Mouse (Mus musculus) thymus, postnatal 10 days (tissue): Measurements from ENCODE around the gene Ncaph2.

Source experiments
- DNase-seq, 2 experiments: peaks; one replicate each; pipeline ENCODE4 v3.0.0; 2021; ENCODE audit warnings: low spot score in 2 of 2

Gene Ncaph2

DNA sequence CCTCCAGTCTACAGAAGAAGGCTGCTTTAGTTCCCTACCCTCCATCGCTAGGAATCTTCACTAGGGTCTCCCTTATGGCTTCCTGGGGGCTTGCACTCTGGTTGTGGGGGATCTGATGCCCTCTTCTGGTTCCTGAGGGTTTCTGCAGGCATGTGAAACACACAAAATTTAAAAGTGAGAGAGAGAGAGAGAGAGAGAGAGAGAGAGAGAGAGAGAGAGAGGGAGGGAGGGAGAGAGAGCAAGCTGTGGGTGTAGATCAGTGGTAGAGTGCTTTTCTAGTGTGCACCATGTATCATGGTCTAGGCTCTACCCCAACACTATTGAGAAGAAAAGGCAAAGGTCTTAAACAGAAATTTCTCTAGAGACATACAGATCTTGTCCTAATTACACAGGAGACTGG lies 13.8 kb upstream of the Ncaph2 start:
- no peak for DNase-seq

- no peak for DNase-seq
Measured at GRCm38 (mm10) chr15:89343325-89343724, 12.2 kb upstream of the Ncaph2 start.

GRCm38 (mm10) chr15:89350447-89350846 lies 5.1 kb upstream of the Ncaph2 start:
- DNase-seq = no peak

GRCm38 (mm10) chr15:89351302-89351701 lies 4.2 kb upstream of the Ncaph2 start:
- no peak for DNase-seq

- no peak for DNase-seq
Measured at GRCm38 (mm10) chr15:89352054-89352453, 3.5 kb upstream of the Ncaph2 start.

GRCm38 (mm10) chr15:89352795-89353194 lies 2.7 kb upstream of the Ncaph2 start:
- no peak for DNase-seq

- no peak for DNase-seq
Measured at GRCm38 (mm10) chr15:89353837-89354236, 1.7 kb upstream of the Ncaph2 start.

DNA sequence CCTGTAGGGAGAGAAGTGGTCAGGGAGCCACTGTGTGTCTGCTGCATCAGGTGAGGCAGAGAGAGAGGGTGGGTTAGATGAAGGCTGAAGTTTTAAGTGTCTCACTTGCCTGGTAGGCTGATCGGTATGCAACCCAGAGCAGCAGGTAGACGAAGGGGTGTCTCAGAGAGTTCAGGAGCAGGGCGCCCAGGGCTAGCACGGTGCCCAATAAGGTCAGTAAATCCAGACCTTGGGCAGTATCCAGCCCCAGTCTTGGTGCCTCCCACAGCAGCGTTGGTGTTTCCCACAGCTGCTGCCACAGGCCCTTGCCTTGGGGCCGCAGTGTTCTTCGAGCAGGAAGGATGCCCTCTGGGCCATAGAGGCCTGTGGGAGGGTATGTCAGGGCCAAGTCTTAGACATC lies 1.1 kb upstream of the Ncaph2 start:
- no peak for DNase-seq

DNA sequence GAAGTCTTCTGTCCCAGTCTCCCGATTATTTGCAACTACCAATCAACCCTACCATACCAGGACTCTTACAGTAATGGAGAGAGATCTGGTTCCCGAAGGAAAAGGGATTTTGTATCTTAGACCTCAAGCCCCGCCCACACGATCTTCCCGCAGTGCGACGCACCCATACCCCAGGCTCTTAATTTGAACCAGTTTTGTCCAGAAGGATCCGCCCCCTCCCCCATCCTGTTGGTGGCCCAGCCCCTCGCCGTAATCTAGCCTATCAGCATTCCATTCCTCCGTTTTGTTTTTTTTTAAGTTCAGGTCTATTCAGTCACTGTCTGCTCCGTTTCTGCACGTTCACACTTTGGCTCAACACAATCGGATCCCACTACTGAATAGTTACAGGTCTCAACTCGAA lies 853 bp downstream of the Ncaph2 start:
- peak; percentile 73 to 78 for DNase-seq

- no peak for DNase-seq
Measured at GRCm38 (mm10) chr15:89358784-89359183, 3.3 kb downstream of the Ncaph2 start.

GRCm38 (mm10) chr15:89363051-89363450 lies 7.5 kb downstream of the Ncaph2 start:
- DNase-seq = no peak

DNA sequence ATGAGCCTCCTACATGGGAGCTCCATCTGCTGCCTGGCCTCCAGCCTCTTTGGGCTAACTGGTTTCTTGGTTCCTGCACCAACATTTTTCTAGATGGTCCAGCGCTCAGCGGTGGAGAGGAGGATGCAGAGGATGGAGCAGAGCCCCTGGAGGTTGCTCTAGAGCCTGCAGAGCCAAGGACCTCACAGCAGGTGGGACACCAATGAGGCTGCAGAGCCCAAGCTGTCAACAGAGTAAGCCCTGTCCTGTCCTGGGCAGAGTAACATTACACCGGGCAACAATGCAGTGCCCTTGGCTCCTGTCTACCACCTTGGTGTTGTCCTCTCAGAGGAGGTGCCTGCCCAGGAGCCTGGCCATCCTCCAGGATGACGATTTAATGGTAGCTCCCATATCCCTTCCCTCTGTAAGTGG lies 9.6 kb downstream of the Ncaph2 start:
- no peak for DNase-seq

GRCm38 (mm10) chr15:89372068-89372467 lies 16.5 kb downstream of the Ncaph2 start:
- DNase-seq = no peak

GRCm38 (mm10) chr15:89372536-89372935 lies 17.0 kb downstream of the Ncaph2 start:
- no peak for DNase-seq

DNA sequence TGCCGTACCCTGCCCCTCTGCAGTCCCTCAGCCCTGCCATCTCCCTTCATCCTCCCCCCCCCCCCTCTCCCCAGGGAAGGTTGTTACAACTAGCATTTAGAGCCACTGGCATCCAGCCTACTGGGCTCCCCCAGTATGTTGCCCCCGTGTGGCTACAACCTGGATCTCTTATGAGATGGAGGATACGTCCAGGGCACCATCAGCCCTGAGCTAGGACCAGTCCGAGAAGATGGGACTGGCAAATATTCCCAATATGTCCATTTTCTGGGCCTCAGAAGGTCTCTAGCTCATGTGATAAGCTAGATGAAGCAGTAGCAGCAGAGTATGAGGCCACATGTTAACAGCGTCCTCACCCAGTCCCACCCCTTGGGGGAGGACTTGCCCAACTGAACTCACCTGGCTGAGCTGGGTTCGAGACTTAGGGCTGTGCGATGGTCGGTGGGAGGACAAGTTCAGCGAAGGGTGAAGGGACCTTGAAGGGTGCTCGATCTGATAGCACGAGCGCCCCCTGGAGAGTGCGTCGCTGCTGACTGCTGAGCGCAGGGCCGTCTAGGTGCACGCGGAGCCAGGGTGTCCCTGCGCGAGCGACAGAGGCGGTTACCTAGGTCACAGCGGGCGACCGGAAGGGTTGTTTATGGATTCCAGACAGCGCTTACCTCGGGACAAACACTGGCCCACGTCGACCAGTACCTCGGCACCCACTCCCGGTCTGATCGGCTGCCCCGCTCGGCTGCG lies 17.7 kb downstream of the Ncaph2 start:
- peak; percentile 83 to 93 for DNase-seq

DNA sequence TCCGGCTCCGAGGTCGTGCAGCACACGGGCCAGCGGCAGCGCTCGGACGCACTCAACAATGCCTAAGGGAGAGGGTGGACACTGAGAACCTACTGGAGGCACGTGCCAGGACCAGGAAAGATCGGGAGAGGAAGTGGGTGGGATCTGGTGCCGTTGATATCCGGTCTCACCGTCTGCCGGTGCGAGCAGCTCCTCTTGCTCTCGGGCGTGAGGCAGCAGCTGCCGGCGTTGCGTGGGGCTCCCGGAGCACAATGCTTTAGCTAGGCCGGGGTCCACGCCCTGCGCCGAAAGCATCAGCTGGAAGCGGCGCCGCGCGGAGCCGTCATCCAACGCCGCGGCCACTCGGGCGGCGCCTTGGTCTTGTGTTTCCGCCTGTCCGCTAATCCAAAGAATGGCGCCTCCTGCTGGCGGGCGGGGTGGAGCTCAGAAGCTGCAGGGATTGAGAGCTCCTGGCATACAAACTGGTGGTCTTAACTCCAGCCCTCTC lies 18.3 kb downstream of the Ncaph2 start, which contains the start of gene Sco2:
Sco2 (minus strand) TSS at position 85 of the 487 bp plus-strand sequence.
- peak; percentile 83 to 96 for DNase-seq

GRCm38 (mm10) chr15:89374340-89374739 lies 18.8 kb downstream of the Ncaph2 start:
- no peak for DNase-seq

- DNase-seq = no peak
Measured at GRCm38 (mm10) chr15:89374801-89375534, 19.4 kb downstream of the Ncaph2 start.

DNA sequence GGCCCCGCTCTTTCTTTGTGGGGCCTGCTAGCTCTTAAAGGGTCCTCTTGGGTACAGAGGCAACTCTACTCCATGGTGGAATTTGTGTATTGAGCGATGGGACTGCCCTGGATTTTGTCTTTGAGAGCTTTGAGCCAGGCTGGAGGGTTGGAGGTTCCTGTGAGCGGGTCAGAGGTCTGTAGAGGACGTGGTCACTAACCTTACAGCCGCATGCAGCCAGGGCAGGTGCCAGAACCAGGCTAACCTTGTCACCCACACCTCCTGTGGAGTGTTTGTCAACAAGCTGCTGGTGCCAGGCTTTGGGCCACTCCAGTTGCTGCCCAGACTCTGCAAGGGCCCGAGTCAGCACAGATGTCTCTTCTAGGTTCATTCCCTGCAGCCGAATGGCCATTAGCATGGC lies 20.5 kb downstream of the Ncaph2 start:
- DNase-seq = no peak

DNA sequence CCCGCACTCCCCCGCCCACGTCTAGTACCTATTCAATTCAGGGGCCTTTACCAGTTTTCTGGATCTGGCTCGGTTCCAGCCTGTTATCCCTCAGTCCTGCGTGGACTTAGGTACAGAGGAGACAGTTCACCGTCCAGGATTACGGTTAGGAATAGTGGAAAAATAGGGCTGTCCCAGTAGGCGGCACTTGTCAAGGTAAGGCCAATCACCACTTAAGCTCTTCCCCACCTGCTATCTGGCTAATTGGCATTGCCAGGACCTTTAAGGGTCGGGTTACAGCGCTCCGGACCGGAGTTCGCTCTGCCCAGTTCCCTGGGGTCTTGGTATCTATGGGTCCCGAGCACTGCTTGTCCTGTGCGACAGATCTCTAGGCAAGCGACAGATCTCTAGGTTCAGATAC lies 21.4 kb downstream of the Ncaph2 start, which contains the start of gene Tymp:
Tymp (minus strand) TSS at position 83 of the 400 bp plus-strand sequence.
- DNase-seq = no peak

GRCm38 (mm10) chr15:89377362-89377761 lies 21.8 kb downstream of the Ncaph2 start:
- no peak for DNase-seq

DNA sequence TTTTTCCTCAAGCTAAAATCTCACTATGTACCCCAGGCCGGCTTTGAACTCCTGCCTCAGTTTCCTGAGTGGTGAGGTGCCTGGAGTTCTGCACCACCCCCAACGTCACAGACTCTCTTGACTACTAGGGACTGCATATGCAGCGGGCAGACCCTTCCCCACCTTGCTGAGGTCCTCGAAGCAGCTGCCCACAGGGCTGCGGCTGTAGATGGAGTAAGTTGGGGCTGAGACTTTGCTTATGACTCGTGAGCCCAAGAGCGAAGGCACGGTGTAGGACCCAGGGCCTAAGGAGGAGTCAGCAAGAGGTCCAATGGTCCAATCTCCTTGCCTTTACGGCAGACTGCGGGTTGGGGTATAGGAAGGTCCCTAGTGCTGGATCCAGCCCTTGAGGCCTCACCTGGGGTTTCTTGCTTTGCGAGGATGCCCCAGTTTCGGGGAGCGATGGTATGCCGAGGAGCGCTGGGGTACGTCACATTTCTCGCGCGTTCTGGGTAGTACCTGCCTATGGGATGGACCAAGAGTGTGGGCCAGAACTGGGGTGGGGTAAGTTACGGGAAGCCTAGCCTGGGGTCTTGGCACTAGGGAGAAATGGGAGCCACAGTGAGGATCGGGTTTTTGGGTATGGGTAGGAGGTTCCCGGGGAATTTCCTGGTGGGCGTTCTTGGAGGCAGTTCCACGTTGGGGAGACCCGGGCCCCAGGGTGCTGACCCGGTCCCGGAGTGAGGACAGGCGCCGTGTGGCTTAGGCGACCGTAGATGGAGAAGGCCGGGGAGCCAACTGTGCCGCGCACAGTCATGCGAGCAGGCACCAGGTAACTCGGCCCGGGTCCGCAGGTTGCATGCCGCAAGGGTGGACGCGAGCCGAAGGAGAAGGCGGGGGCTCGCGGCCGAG lies 22.7 kb downstream of the Ncaph2 start:
- no peak for DNase-seq
